Mouse (Mus musculus) thymus, adult 2 months (tissue): ENCODE measurements around the gene Ap3d1.
A peak's percentile ranks its signal among the peaks of the same experiment; 100 is the strongest.

Source experiments
- CTCF ChIP-seq: fragments of 200-500 bp; IDR thresholded peaks from 2 replicates; pipeline ENCODE4 v1.5.1; 2012; ENCODE audit warnings: mild to moderate bottlenecking, control low read depth, low read length, moderate library complexity, borderline replicate concordance; ENCODE audit not compliant: control insufficient read depth, poor library complexity, insufficient read depth; ENCODE audit errors: extremely low read depth
- POLR2A ChIP-seq: fragments of 200-500 bp; IDR thresholded peaks from 2 replicates; pipeline ENCODE4 v1.6.1; 2012; ENCODE audit warnings: mild to moderate bottlenecking, low read length, control low read depth, moderate library complexity; ENCODE audit not compliant: control insufficient read depth, poor library complexity, insufficient read depth; ENCODE audit errors: extremely low read depth

GRCm38 (mm10) chr10:80754594-80755290 is 12.7 kb upstream of the Ap3d1 start, which contains the start of gene Dot1l:
- TF ChIP-seq CTCF (peak; percentile 68; the same call in 1 of the 2 replicates), POLR2A (peak; percentile 48; the same call in 1 of the 2 replicates)
